Mouse (Mus musculus) left cerebral cortex, postnatal 36 days (tissue): ENCODE data around the gene Raver1. TPM values are rescaled to one million over a fixed set of nuclear protein-coding genes. Genes with fewer than 3 reads are reported as not detected.
A peak's percentile ranks its signal among the peaks of the same experiment; 100 is the strongest.
"Not testable (repeated sequence)": the region's sequence is repeated elsewhere in the genome, so short reads cannot be mapped to it uniquely, and the experiment has no call there.

ENCODE experiments used
- DNase-seq, 2 experiments: peaks; one replicate each; pipeline ENCODE4 v3.0.0; 2021 to 2022; ENCODE audit warnings: low spot score in 2 of 2, mixed read lengths in 1 of 2
- intact Hi-C: fragments of 180-260 bp; cut with DNase I; formaldehyde crosslinking; loops from one replicate; pipeline ENCODE4 v1.15.1; 2025
- total RNA-seq, 2 experiments: library from RNA; stranded (reverse); gene quantifications; 2 replicates each; pipeline ENCODE4 v1.2.3; 2021

Gene Raver1
- total RNA-seq, 2 experiments from 2014 or later: 26.1 to 29.0 TPM

GRCm38 (mm10) chr9:21062928-21063327, 28.9 kb downstream of the Raver1 start:
- peak; percentile 71 to 81 for DNase-seq
- intact Hi-C loops: loop anchor here (1.0 to 2.0 kb wide), 2 partner anchors 22 to 31 kb away; partner anchors contain the start of gene Icam5

- intact Hi-C loops: no loop called here
Observed at GRCm38 (mm10) chr9:21051578-21051977, 40.2 kb downstream of the Raver1 start.

GRCm38 (mm10) chr9:21045235-21045634, 46.6 kb downstream of the Raver1 start:
- intact Hi-C loops: no loop called here

More at GRCm38 (mm10) chr9:21051578-21051977, 40.2 kb downstream of the Raver1 start:
- no peak for DNase-seq

GRCm38 (mm10) chr9:21044785-21045184, 47.0 kb downstream of the Raver1 start:
- DNase-seq, intact Hi-C loops: not testable (repeated sequence)

More at GRCm38 (mm10) chr9:21045235-21045634, 46.6 kb downstream of the Raver1 start:
- DNase-seq: no peak

- no peak for DNase-seq
- intact Hi-C loops: no loop called here
Observed at GRCm38 (mm10) chr9:21043563-21043962, 48.2 kb downstream of the Raver1 start.

- intact Hi-C loops: loop anchor here (1.0 to 2.0 kb wide), 2 partner anchors 9 to 21 kb away; partner anchors contain the start of gene Icam5
- peak; percentile 80 to 81 for DNase-seq
Observed at GRCm38 (mm10) chr9:21041308-21041707, 50.5 kb downstream of the Raver1 start.

GRCm38 (mm10) chr9:21039779-21040178, 52.0 kb downstream of the Raver1 start:
- no peak for DNase-seq
- intact Hi-C loops: loop anchor here (2.0 kb wide), 1 partner anchor 23 kb away; no protein-coding TSS in a partner anchor

GRCm38 (mm10) chr9:21037481-21037891, 54.3 kb downstream of the Raver1 start:
- intact Hi-C loops: no loop called here
- DNase-seq: peak; percentile 52 to 69

GRCm38 (mm10) chr9:21036666-21037065, 55.1 kb downstream of the Raver1 start:
- intact Hi-C loops: no loop called here
- DNase-seq: peak; percentile 47 to 50

- intact Hi-C loops: no loop called here
- DNase-seq: no peak
Observed at GRCm38 (mm10) chr9:21036161-21036560, 55.6 kb downstream of the Raver1 start.

- DNase-seq: peak in 1 of 2 experiments; percentile 24
- intact Hi-C loops: no loop called here
Observed at GRCm38 (mm10) chr9:21035586-21035985, 56.2 kb downstream of the Raver1 start.

- DNase-seq: peak in 1 of 2 experiments; percentile 19
- intact Hi-C loops: loop anchor here (5.0 kb wide), 1 partner anchor 98 kb away; the partner anchor contains the start of gene Tyk2
Observed at GRCm38 (mm10) chr9:21034481-21035085, 57.2 kb downstream of the Raver1 start.

- DNase-seq: peak; percentile 69 to 70
- intact Hi-C loops: loop anchor here (2.0 to 5.0 kb wide), 2 partner anchors 40 to 99 kb away; partner anchors contain the start of genes Fdx1l, Gm49373 and Tyk2
Observed at GRCm38 (mm10) chr9:21033136-21033535, 58.7 kb downstream of the Raver1 start.

GRCm38 (mm10) chr9:21032491-21032890, 59.3 kb downstream of the Raver1 start:
- intact Hi-C loops: loop anchor here (1.0 to 5.0 kb wide), 4 partner anchors 9 to 100 kb away; partner anchors contain the start of genes Fdx1l, Gm49373 and Tyk2
- no peak for DNase-seq

GRCm38 (mm10) chr9:21031896-21032351, 59.9 kb downstream of the Raver1 start, which contains the start of gene Icam5:
TSS of gene Icam5 (plus strand) at chr9:21032073.
- DNase-seq: no peak
- intact Hi-C loops: loop anchor here (1.0 to 5.0 kb wide), 4 partner anchors 9 to 100 kb away; partner anchors contain the start of genes Fdx1l, Gm49373 and Tyk2

- peak; percentile 88 to 90 for DNase-seq
- intact Hi-C loops: loop anchor here (5.0 kb wide), 1 partner anchor 101 kb away; the partner anchor contains the start of gene Tyk2
Observed at GRCm38 (mm10) chr9:21031251-21031895, 60.4 kb downstream of the Raver1 start.

GRCm38 (mm10) chr9:21030781-21031250, 61.0 kb downstream of the Raver1 start:
- intact Hi-C loops: loop anchor here (5.0 kb wide), 1 partner anchor 101 kb away; the partner anchor contains the start of gene Tyk2
- peak; percentile 71 to 78 for DNase-seq

- no peak for DNase-seq
- intact Hi-C loops: loop anchor here (5.0 kb wide), 1 partner anchor 102 kb away; the partner anchor contains the start of gene Tyk2
Observed at GRCm38 (mm10) chr9:21030055-21030600, 61.7 kb downstream of the Raver1 start.

- DNase-seq: peak; percentile 64 to 71
- intact Hi-C loops: loop anchor here (5.0 kb wide), 1 partner anchor 103 kb away; the partner anchor contains the start of gene Tyk2
Observed at GRCm38 (mm10) chr9:21029291-21030054, 62.3 kb downstream of the Raver1 start, which contains the start of gene Icam4. TSS of gene Icam4 (plus strand) at chr9:21029373.
